Mouse (Mus musculus) thymus, adult 2 months (tissue): ENCODE results near the gene Armc9. TPM values are rescaled to one million over a fixed set of nuclear protein-coding genes. Genes with fewer than 3 reads are reported as not detected.

Experiments used
- DNase-seq: peaks from one replicate; pipeline ENCODE4 v3.0.0; 2021
- H3K27ac ChIP-seq: fragments of 200-500 bp; 2 replicates; pipeline ENCODE4 v1.5.1; 2012; ENCODE audit warnings: low read length, control low read depth; ENCODE audit not compliant: control insufficient read depth, insufficient read depth
- H3K27me3 ChIP-seq: fragments of 200-500 bp; 2 replicates; pipeline ENCODE4 v1.6.1; 2012; ENCODE audit warnings: mild to moderate bottlenecking, low read length, moderate library complexity, mixed read lengths; ENCODE audit not compliant: control insufficient read depth, insufficient read depth
- H3K36me3 ChIP-seq: fragments of 200-500 bp; 2 replicates; pipeline ENCODE4 v1.6.1; 2012; ENCODE audit warnings: mild to moderate bottlenecking, low read length, moderate library complexity; ENCODE audit not compliant: control insufficient read depth, insufficient read depth
- H3K4me1 ChIP-seq: fragments of 200-500 bp; replicated peaks from 2 replicates; pipeline ENCODE4 v1.6.1; 2012; ENCODE audit warnings: low read length; ENCODE audit not compliant: control insufficient read depth, insufficient read depth
- H3K4me3 ChIP-seq: fragments of 200-500 bp; 2 replicates; pipeline ENCODE4 v1.5.1; 2012; ENCODE audit warnings: mild to moderate bottlenecking, low read length, control low read depth, moderate library complexity; ENCODE audit not compliant: control insufficient read depth, insufficient read depth
- CTCF ChIP-seq: fragments of 200-500 bp; IDR thresholded peaks from 2 replicates; pipeline ENCODE4 v1.5.1; 2012; ENCODE audit warnings: mild to moderate bottlenecking, control low read depth, low read length, moderate library complexity, borderline replicate concordance; ENCODE audit not compliant: control insufficient read depth, poor library complexity, insufficient read depth; ENCODE audit errors: extremely low read depth
- POLR2A ChIP-seq: fragments of 200-500 bp; IDR thresholded peaks from 2 replicates; pipeline ENCODE4 v1.6.1; 2012; ENCODE audit warnings: mild to moderate bottlenecking, low read length, control low read depth, moderate library complexity; ENCODE audit not compliant: control insufficient read depth, poor library complexity, insufficient read depth; ENCODE audit errors: extremely low read depth
- WGBS: fragments of 180-500 bp; shearing (Covaris S2); methylation state at CpG from one replicate; pipeline ENCODE4 v1.1.7; 2018; 5-methylcytosine and 5-hydroxymethylcytosine counted together
- polyA plus RNA-seq: library from polyadenylated mRNA; depleted of rRNA; stranded (reverse); fragments of >200 nt; gene quantifications from 2 replicates; pipeline ENCODE4 v1.2.3, GENCODE M21; 2012; rRNA removed

The Armc9 gene
- polyA plus RNA-seq, 1 experiment: 5.8 TPM

DNA sequence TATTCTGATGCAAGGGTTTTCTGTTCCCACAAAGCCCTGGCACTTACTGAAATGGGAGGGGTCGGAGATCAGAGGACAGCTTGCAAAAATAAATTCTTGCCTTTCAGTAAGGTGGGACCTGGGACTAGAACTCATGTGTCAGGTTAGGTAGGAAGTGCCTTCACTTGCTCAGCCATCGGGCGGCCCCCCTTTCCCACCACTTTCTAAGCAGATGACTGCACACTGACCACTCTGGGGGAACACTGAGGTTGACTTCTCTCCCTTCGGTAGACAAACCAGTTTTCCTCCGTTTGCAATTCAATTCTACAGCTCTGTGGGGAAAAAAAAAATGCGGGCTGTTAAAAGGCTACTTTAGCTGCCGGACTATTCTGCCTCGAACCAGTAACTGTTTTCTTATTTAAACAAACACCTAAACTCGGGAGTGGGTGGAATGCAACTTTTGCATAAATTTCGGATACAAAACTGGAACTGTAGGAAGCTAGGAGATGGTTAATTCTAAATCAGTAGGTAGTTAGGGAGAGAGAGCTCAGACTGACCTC lies 157.0 kb downstream of the Armc9 start:
- 93% methylated on average over 10 of the region's 10 CpGs for WGBS
- Histone ChIP-seq H3K36me3 (no peaks in the 10 kb centered on the region), H3K27me3 (no peaks in the 10 kb centered on the region), H3K4me1 (no peaks in the 10 kb centered on the region), H3K4me3 (no peak overlapping the region), H3K27ac (no peak overlapping the region)
- DNase-seq: no peak
- TF ChIP-seq CTCF (no peak), POLR2A (no peak)

DNA sequence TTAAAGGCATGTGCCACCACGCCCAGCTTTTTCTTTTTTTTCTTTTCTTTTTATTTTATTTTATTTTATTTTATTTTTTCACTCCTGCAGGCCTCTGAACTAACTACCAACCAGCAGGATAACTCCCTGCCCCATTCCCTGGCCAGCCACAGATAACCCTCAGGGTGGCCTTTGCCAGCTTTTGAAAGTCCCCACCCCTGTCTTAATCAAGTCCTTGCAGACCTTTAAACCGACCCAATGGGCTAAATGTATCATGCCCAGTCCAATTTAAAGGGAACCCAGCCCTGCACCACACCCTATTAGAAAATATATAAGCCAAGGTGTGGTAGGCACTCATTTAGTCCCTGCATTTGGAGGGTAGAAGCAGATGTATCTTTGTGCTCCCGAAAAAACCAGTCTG lies 157.7 kb downstream of the Armc9 start:
- Histone ChIP-seq H3K4me3 (no peak overlapping the region), H3K4me1 (no peaks in the 10 kb centered on the region), H3K27ac (no peak overlapping the region), H3K36me3 (no peaks in the 10 kb centered on the region), H3K27me3 (no peaks in the 10 kb centered on the region)
- 97% methylated on average over 3 of the region's 3 CpGs for WGBS
- DNase-seq: no peak
- TF ChIP-seq CTCF (no peak), POLR2A (no peak)

DNA sequence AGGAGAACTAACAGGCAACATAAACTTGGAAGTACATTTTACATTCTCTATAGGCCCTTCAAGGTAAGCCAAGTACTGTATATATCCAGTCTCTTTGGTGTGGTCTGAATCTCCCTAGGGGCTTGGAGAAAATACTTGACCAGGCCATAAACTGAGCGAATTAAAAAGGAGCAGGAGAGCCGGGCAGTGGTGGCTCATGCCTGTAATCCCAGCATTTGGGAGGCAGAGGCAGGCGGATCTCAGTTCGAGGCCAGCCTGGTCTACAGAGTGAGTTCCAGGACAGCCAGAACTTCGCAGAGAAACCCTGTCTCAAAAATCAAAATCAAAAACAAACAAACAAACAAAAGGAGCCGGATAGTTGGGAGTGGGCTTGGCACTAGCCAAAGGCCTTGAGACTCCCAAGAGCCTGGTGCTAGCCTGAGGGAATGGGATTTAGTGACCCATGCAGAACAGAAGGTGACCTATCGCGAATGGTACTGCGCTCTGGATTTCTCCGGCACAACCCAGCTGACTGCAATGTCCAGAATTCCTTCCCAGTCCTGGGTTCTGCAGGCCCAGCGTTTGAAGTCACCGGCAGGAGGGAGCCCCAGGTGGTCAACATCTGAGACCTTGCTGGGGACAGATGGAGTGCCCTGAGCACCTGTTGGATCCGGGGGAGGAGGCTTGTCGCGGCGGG lies 158.7 kb downstream of the Armc9 start:
- H3K36me3 ChIP-seq: no peaks in the 10 kb centered on the region
- no peak overlapping the region for H3K27ac ChIP-seq
- DNase-seq: no peak
- 80% methylated on average over 16 of the region's 16 CpGs for WGBS
- no peaks in the 10 kb centered on the region for H3K27me3 ChIP-seq
- H3K4me1 ChIP-seq: no peaks in the 10 kb centered on the region
- no peak overlapping the region for H3K4me3 ChIP-seq
- TF ChIP-seq POLR2A: no peak
- TF ChIP-seq CTCF: no peak

DNA sequence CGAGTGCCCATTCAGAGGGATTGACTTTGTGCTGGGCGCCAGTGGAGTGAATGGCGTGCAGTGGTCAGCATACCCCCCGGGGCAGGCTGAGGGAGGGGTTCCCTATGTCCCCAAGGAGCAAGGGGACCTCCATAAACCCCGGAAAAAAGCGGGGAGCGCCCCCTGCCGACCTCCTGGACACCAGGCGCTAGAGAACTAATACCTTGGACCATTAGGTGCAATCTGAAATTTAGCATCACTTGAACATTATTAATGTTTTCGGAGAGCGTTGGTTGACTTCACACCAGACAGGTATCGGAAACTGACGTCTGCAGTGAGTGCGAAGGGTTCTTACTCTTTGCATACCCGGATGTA lies 159.2 kb downstream of the Armc9 start:
- 50% methylated on average over 15 of the region's 15 CpGs for WGBS
- no peaks in the 10 kb centered on the region for H3K27me3 ChIP-seq
- H3K4me3 ChIP-seq: no peak overlapping the region
- no peaks in the 10 kb centered on the region for H3K36me3 ChIP-seq
- no peak overlapping the region for H3K27ac ChIP-seq
- TF ChIP-seq CTCF (peak; percentile 70; the same call in 1 of the 2 replicates), POLR2A (no peak)
- H3K4me1 ChIP-seq: no peaks in the 10 kb centered on the region
- DNase-seq: peak; percentile 50

DNA sequence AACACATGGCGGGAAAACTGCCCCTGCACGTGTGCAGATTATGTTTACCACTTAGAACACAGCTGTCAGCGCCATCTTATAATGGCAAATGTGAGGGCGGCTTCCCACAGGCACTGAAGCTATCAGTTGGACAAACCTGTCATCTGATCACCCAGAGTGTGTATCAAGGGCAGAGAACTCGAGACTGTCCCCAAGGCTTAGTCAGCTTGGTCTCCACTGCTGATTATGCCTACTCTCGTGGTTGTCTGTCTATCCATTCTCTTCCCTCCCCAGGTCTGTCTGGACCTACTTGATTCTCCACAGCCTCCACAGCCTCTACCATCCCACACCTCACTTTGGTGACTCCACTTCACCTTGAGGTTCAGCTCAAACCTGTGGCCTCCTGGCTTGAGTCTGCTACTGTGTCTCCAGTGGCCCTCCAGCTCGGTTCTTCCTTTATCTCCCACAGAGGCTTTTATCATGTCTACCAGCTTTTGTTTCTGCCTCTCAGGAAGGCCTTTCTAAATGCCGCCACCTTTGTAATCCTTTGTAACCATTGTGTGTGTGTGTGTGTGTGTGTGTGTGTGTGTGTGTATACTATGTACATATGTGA lies 166.3 kb downstream of the Armc9 start:
- H3K27ac ChIP-seq: no peak overlapping the region
- no peak for TF ChIP-seq CTCF
- no peak for TF ChIP-seq POLR2A
- H3K36me3 ChIP-seq: no peaks in the 10 kb centered on the region
- DNase-seq: no peak
- H3K27me3 ChIP-seq: no peaks in the 10 kb centered on the region
- no peaks in the 10 kb centered on the region for H3K4me1 ChIP-seq
- 94% methylated on average over 7 of the region's 8 CpGs for WGBS
- no peak overlapping the region for H3K4me3 ChIP-seq

Other genes with a start within 250 kb of the Armc9 start
- gene 4933407L21Rik, start 226.3 kb upstream of the Armc9 start, polyA plus RNA-seq: 1.5 and 2.2 TPM in 2 replicates
- 1.5 and 1.8 TPM in 2 replicates for gene Gpr55, start 193.8 kb upstream of the Armc9 start, polyA plus RNA-seq
- 0.49 TPM in 1 of 2 replicates, not detected in the other for gene Spata3, start 138.0 kb upstream of the Armc9 start, polyA plus RNA-seq
- 0.13 and 0.34 TPM in 2 replicates for gene 2810459M11Rik, start 108.9 kb upstream of the Armc9 start, polyA plus RNA-seq
- 59.7 and 61.2 TPM in 2 replicates for gene Psmd1, start 90.4 kb upstream of the Armc9 start, polyA plus RNA-seq
- gene Htr2b, start 42.8 kb upstream of the Armc9 start, polyA plus RNA-seq: 0.28 TPM in 1 of 2 replicates, not detected in the other
- not detected in 2 replicates for gene Gm21972, start 21.1 kb upstream of the Armc9 start, polyA plus RNA-seq
- gene B3gnt7, start 148.1 kb downstream of the Armc9 start, polyA plus RNA-seq: 1.4 and 1.5 TPM in 2 replicates
- gene Ncl, start 204.6 kb downstream of the Armc9 start, polyA plus RNA-seq: 17.0 and 21.5 TPM in 2 replicates